Mouse (Mus musculus) right cerebral cortex, postnatal 25 days (tissue): ENCODE measurements at regions not wholly inside any gene's neighbourhood (a gene's known extent, or its start where the extent isn't known, plus 50 kb on each side); places are given as distances from the start of the nearest gene placed in this dataset.

Source experiments
- DNase-seq: peaks from one replicate; pipeline ENCODE4 v3.0.0; 2022

DNA sequence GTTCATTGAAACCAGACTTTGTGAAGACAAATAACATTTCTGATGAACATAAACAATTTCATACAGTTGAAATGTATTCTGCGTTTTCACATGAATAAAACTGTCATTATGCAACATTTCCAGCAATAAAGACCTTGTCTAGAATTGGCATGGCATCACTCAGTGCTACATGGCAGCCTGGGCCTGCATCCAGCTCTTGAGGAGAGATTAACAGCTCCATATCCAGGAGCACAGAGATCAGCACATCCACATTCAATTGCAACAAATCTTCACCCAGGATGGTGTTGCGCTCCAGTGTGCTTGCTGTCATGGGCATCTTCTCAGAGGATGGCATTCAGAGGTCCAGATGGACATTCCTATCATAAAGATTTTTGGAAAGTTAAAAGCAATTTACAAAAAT lies 196.7 kb upstream of the Tmem161b start:
- DNase-seq, result no peak

DNA sequence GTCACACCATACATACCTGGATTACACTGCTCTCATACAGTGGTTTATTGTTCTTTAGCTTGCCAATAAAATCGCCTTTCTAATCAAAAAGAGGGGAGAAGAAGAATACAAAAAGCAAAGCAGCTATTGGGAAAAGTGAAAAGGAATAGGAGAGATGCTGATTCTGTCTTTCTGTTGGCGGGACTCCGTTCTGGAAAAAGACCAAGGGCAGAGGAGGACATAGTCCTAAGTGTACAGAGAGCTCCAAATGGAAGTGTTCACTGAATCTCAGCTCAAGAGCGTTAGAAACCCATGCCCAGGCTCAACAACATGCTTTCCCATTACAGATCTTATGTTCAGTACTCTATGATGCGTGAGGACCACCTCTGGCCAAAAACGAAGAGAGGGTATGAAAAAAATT lies 174.4 kb upstream of the Tmem161b start:
- DNase-seq, result no peak

DNA sequence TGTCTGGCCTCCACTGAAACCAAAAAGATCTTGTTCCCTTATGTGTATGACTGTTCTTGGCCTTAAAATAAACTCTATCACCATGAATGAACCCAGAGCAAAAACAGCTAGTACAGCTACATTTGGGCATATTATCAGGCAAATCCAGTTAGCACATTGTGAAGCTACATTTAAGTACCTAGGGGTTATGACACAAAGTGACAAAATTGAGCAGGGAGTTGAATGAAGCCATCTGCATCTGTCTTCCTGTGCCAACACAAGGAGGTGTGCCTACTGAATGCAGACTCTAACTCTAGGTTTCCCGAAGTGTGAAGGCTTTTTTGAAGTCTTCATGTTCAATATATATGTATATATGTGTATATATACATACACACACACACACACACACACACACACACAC lies 169.9 kb upstream of the Tmem161b start:
- DNase-seq, result no peak

DNA sequence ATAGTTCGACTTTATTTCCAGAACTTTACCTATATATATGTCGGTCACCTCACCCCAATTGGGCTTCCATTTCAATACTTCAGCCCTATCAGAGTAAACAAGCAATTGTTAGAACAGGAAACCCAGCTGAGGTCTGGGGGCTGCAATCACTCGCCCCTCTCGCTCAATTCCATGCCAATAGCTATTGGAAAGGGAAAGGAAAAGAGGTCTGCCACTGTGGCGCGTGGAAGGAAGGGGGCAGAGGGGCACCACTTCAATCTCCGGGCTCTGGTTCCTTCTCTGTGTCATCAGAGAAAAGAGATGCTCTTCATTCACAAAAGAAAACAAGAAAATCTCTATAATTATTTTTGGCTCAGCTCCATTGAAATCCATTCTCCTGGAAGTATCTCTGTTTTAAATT lies 167.1 kb upstream of the Tmem161b start:
- no peak for DNase-seq

- no peak for DNase-seq
Observed at GRCm38 (mm10) chr13:84055576-84055975, 166.5 kb upstream of the Tmem161b start.

DNA sequence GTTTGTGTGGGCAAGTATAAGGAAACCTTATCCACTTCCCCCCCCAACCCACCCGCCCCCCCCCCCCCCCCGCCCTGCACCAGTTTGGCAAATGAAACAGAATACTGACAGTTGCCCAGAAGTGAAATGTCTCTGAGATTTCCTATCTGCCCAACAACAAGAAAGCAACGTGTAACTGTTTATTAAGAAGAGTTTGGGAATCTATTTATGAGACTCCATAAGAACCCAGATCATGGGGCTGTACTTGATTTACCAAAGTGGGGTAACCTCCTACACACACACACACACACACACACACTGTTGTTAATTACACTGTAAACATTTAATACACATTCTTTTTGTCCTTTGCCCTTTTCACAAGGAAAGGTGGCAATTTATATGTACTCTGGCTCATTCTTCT lies 165.6 kb upstream of the Tmem161b start:
- DNase-seq, result no peak

DNA sequence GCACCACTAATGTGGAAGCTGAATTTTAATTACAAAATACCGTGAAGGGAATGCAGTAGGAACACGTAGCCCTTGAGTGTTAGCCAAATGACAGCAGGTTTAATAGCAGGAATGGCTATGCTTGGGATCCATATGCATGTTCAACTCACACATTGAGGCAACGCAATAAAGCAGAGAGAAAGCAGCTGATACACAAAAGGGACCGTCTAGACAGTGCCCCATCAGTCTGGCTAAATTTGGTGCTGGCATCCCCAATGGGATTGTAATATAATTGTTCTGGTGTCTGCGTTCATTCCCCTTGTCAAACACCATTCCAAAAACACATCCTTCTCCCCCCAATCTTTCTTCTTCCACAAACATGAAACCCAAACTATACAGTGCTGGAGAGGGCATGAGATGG lies 165.1 kb upstream of the Tmem161b start:
- no peak for DNase-seq

DNA sequence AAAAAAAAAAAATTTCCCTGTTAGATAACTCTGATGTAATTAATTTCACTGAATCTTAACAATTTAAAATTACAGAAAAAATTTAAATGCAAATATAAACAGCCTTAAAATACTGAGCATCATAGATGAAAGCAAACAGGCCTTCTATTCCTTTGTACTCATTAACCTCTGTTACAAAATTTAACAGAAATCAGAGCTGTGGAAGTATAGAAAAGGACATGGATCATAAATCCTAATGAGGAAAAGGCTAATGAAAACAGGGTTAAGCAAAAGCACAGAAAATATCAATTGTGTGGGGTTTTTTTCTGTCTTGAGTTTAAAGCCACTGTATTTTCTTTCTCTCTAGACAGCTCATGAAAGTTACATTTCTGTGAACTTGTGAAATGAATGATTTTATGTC lies 164.6 kb upstream of the Tmem161b start:
- no peak for DNase-seq

GRCm38 (mm10) chr13:84058251-84058650 lies 163.8 kb upstream of the Tmem161b start:
- no peak for DNase-seq

DNA sequence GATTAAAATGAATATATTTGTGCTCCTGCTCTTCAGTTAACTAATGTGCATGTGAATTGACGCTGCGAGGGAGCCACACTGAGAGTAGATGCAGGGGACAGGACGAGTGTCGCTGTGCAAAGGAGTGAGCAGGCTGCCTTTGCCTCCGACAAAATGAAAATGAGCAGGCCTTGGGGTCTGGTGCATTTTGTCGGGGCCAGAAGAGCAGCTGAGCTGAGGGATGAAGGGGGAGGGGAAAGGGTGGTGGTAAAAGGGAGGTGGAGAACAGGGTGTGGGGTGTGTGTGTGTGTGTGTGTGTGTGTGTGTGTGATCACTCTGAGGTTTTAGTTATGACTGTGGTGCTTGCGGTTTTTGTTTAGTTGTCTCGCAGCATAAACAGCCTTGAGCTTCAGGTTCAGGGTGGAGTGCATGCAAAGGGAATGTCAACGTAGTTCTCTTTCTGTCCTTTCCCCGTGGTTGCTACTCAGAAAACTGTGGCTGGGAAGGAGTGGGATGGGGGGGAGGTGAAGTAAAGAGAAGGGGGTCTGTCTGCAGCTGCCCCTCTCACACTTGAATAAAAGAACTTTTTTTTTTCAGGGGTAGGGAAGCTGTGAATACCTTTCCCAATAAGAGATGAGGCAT lies 163.0 kb upstream of the Tmem161b start:
- DNase-seq, result peak; percentile 62

DNA sequence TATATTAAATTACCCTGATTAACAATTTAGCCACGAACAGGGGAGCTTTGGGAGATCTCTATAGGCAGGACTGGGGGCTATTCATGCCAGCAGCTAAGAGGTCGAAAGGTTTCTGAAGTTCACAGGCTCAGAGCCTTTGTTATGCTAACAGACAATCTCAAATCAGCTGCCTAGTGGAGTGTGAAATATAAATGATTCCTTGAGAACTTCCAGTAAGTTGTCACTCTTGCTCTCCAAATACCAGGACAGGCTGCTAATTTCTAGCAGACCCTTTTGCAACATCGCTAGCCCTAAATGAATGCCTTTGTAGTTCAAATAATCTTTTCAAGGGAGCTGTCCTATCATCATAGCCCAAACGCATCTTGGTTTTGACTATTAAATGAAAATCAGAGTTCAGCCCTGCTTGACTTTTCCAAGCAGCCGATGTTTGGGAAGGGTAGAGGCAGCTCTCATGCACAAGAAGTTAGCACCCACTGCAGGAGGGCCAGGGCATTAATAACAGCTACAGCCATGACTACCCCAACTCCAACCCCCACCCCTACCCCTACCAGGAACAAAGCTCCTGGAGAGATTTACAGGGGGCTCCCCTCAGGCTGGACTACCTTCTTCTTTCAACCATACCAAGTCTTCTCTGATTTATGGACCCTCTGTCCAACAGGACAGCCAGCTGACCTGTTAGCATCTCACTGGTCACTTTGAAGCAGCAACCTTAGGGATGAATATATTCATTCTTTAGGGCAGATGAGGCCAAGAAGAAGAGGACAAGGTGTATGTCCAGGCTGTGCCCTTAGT lies 162.2 kb upstream of the Tmem161b start:
- no peak for DNase-seq

DNA sequence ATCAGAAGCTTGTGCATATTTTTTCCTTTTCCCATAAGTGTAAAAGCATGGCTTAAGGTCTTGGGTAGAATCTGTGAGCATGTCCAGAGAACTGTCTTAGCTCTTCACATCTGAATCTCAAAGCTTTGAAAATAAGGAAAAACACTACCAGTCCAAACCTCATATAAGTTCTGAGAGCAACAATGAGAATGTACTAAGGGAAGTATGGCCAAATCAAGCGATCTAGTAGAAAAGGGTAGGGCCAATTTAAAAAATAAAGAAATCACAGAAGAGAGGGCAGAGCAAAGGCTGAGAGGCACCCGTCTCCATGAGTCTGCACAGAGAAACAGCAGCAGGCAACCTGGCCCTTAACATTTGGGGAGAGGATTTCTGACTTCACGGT lies 161.7 kb upstream of the Tmem161b start:
- no peak for DNase-seq

DNA sequence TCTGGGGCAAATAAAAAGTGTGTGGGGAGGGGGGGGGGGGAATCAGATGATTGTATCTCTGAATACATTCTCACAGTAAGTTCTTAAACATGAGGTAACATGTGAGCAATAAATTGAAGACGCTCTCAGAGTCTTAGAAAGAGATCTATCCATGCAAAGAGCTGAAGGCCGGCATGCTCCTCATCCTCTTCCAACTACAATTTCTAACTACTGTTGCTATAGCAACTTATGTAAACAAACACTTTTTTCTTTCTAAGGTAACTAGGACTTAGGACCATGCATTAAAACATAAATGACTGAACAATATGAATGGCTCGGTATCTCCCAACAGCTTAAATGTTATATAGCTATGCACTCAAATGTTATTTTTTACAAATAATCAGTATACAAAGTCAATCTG lies 161.2 kb upstream of the Tmem161b start:
- DNase-seq, result no peak

GRCm38 (mm10) chr13:84061820-84062480 lies 160.1 kb upstream of the Tmem161b start:
- no peak for DNase-seq

- no peak for DNase-seq
Observed at GRCm38 (mm10) chr13:84062616-84063015, 159.5 kb upstream of the Tmem161b start.

- no peak for DNase-seq
Observed at GRCm38 (mm10) chr13:84063406-84063805, 158.7 kb upstream of the Tmem161b start.

- DNase-seq, result no peak
Observed at GRCm38 (mm10) chr13:84064291-84064940, 157.7 kb upstream of the Tmem161b start.

DNA sequence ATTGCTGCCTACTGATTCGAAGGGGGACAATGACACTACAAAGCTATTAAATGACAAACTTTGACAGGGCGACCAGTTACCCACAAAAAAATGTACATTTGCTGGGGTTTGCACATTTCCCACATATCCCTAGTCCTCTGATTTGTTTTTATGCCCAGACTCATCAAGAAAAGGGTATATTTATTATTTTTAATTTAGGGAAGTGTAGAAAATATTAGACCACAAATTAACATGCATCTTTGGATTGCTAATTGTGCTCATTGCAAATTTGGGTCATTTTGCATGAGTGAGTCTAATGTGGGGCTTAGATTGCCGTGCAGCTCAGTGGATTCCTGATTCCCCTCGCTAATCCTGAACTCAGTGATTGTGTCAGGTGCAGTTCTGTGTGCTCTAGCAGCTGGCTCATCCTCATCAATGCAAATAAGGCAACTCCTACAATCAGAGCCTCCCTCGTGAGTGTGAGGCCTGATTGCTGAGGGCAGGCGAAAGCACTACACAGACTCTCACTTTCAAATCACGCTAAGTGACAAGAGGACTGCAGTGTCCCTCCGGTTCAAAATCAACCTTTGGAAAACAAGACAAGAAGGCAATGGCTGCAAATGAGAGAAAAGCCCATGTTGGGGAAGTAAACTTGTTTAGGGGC lies 156.7 kb upstream of the Tmem161b start:
- DNase-seq, result peak; percentile 34

DNA sequence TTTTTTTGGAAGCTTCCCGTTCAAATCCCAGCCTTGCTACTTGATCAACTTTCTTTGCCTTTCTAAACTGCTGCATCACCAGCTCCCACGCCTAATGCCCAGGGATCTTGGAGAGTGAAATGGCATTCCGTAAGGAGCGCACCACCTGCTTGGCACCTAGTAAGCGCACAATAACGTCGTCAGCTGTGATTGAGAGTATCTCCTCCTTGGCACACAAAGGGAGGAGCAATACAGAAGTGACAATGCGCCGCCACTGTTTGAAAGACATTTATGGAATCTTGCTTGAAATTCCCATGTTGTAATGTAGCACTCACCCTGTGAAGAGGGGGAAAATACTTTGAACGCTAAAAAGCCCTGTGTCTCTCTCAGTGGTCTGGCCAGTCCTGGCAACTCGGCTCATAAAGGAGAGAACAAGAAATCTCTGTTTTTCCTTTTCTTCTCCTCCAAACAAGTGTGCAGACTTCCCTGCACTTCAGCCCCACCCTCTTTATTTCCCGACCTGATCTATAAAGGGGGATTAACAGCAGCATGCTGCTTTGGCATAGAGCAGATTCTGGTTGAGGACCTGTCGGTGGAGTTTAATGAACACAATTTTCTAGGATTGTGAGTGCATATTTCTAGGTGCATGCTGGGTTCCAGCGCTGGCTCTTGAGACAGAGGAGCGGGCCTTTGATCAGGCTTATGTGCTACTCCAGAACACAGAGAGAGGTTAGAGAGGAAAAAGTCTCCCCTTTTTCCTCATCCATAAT lies 155.7 kb upstream of the Tmem161b start:
- no peak for DNase-seq

- no peak for DNase-seq
Observed at GRCm38 (mm10) chr13:84066960-84067665, 155.0 kb upstream of the Tmem161b start.

DNA sequence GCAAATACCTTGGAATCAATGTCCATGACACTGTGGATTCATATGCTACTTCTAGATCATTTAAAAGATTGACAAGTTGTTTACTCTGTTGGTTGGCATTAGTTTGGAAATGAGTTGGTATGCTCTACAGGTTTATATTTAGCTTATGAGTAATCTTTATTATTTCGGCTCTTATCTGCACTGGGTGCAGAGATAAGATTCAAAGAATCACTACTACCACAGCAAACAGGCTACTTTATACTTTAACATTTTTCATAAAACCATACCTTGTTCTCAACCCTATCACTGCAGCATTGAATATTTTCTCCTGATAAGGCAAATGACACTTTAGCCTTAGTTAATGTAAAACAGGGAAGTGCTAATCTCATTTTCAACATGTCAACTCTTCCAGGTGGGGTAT lies 153.7 kb upstream of the Tmem161b start:
- no peak for DNase-seq
